Comparison of ENCODE assay signal across 8 mouse cellular contexts in the genomic region with DNA sequence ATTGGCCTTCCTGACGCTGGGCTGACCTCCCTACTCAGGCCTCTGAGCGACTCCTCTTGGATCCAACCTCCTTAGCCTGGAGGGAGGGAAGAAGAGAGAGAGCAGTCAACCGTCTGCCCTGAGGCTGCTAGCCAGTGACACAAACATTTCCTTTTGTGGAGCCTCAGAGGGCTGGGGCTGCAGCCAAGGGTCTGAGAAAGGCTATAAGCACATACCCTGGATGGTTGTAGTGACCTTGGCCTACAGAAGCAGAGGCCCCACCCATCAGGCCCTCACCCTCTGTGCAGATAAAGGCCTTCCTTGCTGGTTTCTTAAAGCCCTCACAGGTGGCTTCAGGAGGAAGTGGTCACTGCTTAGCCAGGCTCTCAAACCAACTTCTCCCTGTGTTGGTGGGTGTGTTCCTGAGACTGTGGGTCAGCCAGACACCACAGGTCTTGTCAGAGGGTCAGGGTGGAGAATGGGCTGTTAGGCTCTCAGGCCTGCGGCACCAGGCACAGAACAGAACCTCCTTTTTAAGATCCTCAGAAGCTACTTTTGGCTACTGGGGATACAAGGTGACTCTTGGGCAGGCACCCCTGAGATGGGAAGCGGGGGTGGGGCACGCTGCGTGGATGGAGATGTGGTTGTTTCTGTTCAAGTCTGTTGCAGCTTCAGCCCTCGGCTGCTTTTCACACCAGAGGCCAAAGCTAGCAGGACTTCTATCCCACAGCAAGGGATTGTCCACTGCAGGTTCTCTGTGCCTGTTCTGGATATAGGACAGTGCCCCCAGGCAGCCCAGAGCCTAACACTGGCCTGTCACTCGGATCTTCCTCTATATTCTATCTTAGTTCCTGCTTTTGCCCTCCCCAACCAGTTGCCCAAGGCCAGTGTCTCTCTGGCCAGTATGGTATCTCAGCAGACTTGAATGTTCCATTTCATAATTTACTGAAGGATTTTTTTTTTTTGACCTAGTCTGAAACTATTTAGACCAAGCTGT. TPM values are rescaled to one million over a fixed set of nuclear protein-coding genes. Genes with fewer than 3 reads are reported as not detected.
DNase-seq lines count a peak whose midpoint lies in the region; ATAC-seq lines count a peak whose summit lies in the region.

No protein-coding gene starts in this region.

- no peaks in the 10 kb centered on the region for H3K9me3 ChIP-seq in heart, embryonic 11.5 days (replicated peaks; ENCODE audit: control insufficient read depth, low read length)

- ATAC-seq in heart, embryonic 11.5 days (replicated peaks; ENCODE audit: insufficient number of reproducible peaks, low FRiP score, low TSS enrichment) = no peak

- DNase-seq in thymus, postnatal 14 days = peak; percentile 51
- DNase-seq in thymus, postnatal 10 days (ENCODE audit: low spot score in 2 of 2) = no peak
- peak; percentile 69 for DNase-seq in kidney, postnatal 10 days
- peak; percentile 62 for DNase-seq in testis, postnatal 10 days (ENCODE audit: low spot score)
- DNase-seq in cerebellum, postnatal 25 days = no peak
- no peak for DNase-seq in cerebellum, adult 9-11 months

- H3K27ac ChIP-seq in heart, embryonic 11.5 days (ENCODE audit: low read depth, low read length) = peak overlapping the region; percentile 68
- peak overlapping the region; percentile 47 for H3K27ac ChIP-seq in macrophage

- peak overlapping the region; percentile 59 for H3K9ac ChIP-seq in heart, embryonic 11.5 days (ENCODE audit: low read depth, low read length)

- 68% methylated on average over 9 of the region's 9 CpGs for WGBS in heart, embryonic 11.5 days (ENCODE audit: insufficient replicate concordance)
- WGBS in macrophage (ENCODE audit: missing documents) = 34% methylated on average over 9 of the region's 9 CpGs

- no peak overlapping the region for H3K4me3 ChIP-seq in heart, embryonic 11.5 days (ENCODE audit: low read depth, low read length)
- H3K4me3 ChIP-seq in macrophage (ENCODE audit: inconsistent target) = no peak overlapping the region

- peaks cover 19% of the 10 kb centered on the region for H3K4me1 ChIP-seq in heart, embryonic 11.5 days (ENCODE audit: control insufficient read depth, insufficient read depth, low read length)

- H3K27me3 ChIP-seq in heart, embryonic 11.5 days (ENCODE audit: control insufficient read depth, insufficient read depth, low read length) = no peaks in the 10 kb centered on the region

- no peaks in the 10 kb centered on the region for H3K36me3 ChIP-seq in heart, embryonic 11.5 days (ENCODE audit: control insufficient read depth, insufficient read depth, low read length)
- no peaks in the 10 kb centered on the region for H3K36me3 ChIP-seq in macrophage (ENCODE audit: inconsistent target)

- no peak overlapping the region for H3K4me2 ChIP-seq in heart, embryonic 11.5 days

- H3K79me2 ChIP-seq in macrophage (ENCODE audit: inconsistent target) = peaks cover 8% of the 10 kb centered on the region; the same call in 1 of the 2 replicates

RNA-seq across cellular contexts. Expression of a gene that starts 34.1 kb away (rescaled TPM):
- 1,195 and 1,343 TPM in 2 replicates for polyA plus RNA-seq in heart, embryonic 11.5 days (2014; fragmentation: Nextera tagmentation; extraction: Ambion mirVana)
- total RNA-seq in macrophage (2018; cell fraction: chromatin; rRNA removed) = 100 to 1,000 TPM in 1 of 26 experiments, 10 to 100 TPM in 25; 14.8 to 195 (median 44.0) TPM
- total RNA-seq in macrophage (2018; cell fraction: cytosol; rRNA removed) = 100 to 1,000 TPM; 533 to 930 (median 702) TPM
- total RNA-seq in macrophage (2018; cell fraction: nucleus; rRNA removed) = 100 to 1,000 TPM; 100 to 475 (median 211) TPM
- polyA plus RNA-seq in macrophage (2018) = 808 to 1,710 TPM (median 1,042 TPM) in 3 replicates

Comparison
In these comparisons a context has a peak if more than half of its experiments do, and no peak if none do; other contexts are left out.
1. DNase-seq: peak in thymus, postnatal 14 days (single experiment), kidney, postnatal 10 days (single experiment) and testis, postnatal 10 days (single experiment); none in thymus, postnatal 10 days (0 of 2), cerebellum, postnatal 25 days (0 of 2) and cerebellum, adult 9-11 months (single experiment).